Mouse (Mus musculus): ENCODE data around the gene Jakmip3.

- TF ChIP-seq ZNF384 (IDR thresholded peaks at IDR 0.05; ENCODE audit: low read depth, low read length), result no peak
- no peak for TF ChIP-seq CHD2 (IDR thresholded peaks at IDR 0.05; ENCODE audit: low read depth, low read length)
Measured at GRCm38 (mm10) chr7:138963756-138964155, 23.2 kb downstream of the Jakmip3 start.
